15 mouse cellular contexts compared by ENCODE assay signal in genomic region chr12:52435795-52436211, GRCm38 (mm10).
DNase-seq lines count a peak whose midpoint lies in the region; ATAC-seq and TF ChIP-seq lines count a peak whose summit lies in the region.
"Had no signal": no experiment of that assay in that cellular context is flagged by ENCODE, and none has a peak within 500 bp of the region (broad histone marks: within the 10 kb centered on the region; RNA-seq: fewer than 3 reads in every experiment).

No protein-coding gene starts in this region.

- no peaks in the 10 kb centered on the region for H3K36me3 ChIP-seq in kidney, embryonic 14.5 days (ENCODE audit: control insufficient read depth, insufficient read depth, low read length)
- no peaks in the 10 kb centered on the region for H3K36me3 ChIP-seq in hindbrain, embryonic 11.5 days (ENCODE audit: control insufficient read depth, insufficient read depth, low read length)
- H3K36me3 ChIP-seq in midbrain, postnatal 0 days (ENCODE audit: insufficient read depth, low read length), result no peaks in the 10 kb centered on the region
- H3K36me3 ChIP-seq: heart, embryonic 10.5 days; limb, embryonic 15.5 days had no signal

- no peaks in the 10 kb centered on the region for H3K9me3 ChIP-seq in kidney, embryonic 14.5 days (ENCODE audit: control insufficient read depth, low read length)
- H3K9me3 ChIP-seq in hindbrain, embryonic 11.5 days (ENCODE audit: control insufficient read depth, low read length), result no peaks in the 10 kb centered on the region
- no peaks in the 10 kb centered on the region for H3K9me3 ChIP-seq in midbrain, postnatal 0 days (ENCODE audit: low read length)
- H3K9me3 ChIP-seq: heart, embryonic 10.5 days; limb, embryonic 15.5 days had no signal

- TF ChIP-seq CTCF in midbrain, postnatal 0 days (IDR thresholded peaks at IDR 0.05), result no peak

- peak; percentile 59; the same call in 1 of the 2 replicates for ATAC-seq in kidney, embryonic 14.5 days (ENCODE audit: low FRiP score, low TSS enrichment)
- ATAC-seq in hindbrain, embryonic 11.5 days (ENCODE audit: low FRiP score), result peak; percentile 77
- peak; percentile 56; the same call in 1 of the 2 replicates for ATAC-seq in midbrain, postnatal 0 days (ENCODE audit: low FRiP score)
- no peak for ATAC-seq in erythroid progenitor cell, adult 5-6 weeks (replicated peaks; ENCODE audit: low FRiP score, poor library complexity, severe bottlenecking)
- ATAC-seq: inflammation-experienced regulatory T-cells, adult 6 months; Patski had no signal

- no peak overlapping the region for H3K4me2 ChIP-seq in kidney, embryonic 14.5 days (replicated peaks; ENCODE audit: low read depth, low read length)
- H3K4me2 ChIP-seq in hindbrain, embryonic 11.5 days (replicated peaks; ENCODE audit: low read depth, low read length), result 0 out of 2 replicates have a peak overlapping the region, but pooled peaks have one; percentile 19
- peak overlapping the region; percentile 29; the same call in 1 of the 2 replicates for H3K4me2 ChIP-seq in midbrain, postnatal 0 days (ENCODE audit: low read depth, low read length, poor library complexity, severe bottlenecking)
- H3K4me2 ChIP-seq: limb, embryonic 15.5 days had no signal

- H3K4me3 ChIP-seq in kidney, embryonic 14.5 days (ENCODE audit: low read length), result no peak overlapping the region
- H3K4me3 ChIP-seq in hindbrain, embryonic 11.5 days (ENCODE audit: low read depth, low read length), result no peak overlapping the region
- no peak overlapping the region for H3K4me3 ChIP-seq in midbrain, postnatal 0 days (ENCODE audit: low read depth, low read length)
- H3K4me3 ChIP-seq: heart, embryonic 10.5 days; limb, embryonic 15.5 days had no signal

- no peaks in the 10 kb centered on the region for H3K27me3 ChIP-seq in kidney, embryonic 14.5 days (ENCODE audit: control insufficient read depth, insufficient read depth, low read length)
- no peaks in the 10 kb centered on the region for H3K27me3 ChIP-seq in hindbrain, embryonic 11.5 days (ENCODE audit: control insufficient read depth, insufficient read depth, low read length)
- no peaks in the 10 kb centered on the region for H3K27me3 ChIP-seq in midbrain, postnatal 0 days (ENCODE audit: insufficient read depth, low read length)
- H3K27me3 ChIP-seq: limb, embryonic 15.5 days; Patski had no signal

- no peak overlapping the region for H3K27ac ChIP-seq in kidney, embryonic 14.5 days (ENCODE audit: low read depth, low read length)
- no peak overlapping the region for H3K27ac ChIP-seq in hindbrain, embryonic 11.5 days (ENCODE audit: low read depth, low read length)
- H3K27ac ChIP-seq in midbrain, postnatal 0 days (ENCODE audit: low read depth, low read length), result no peak overlapping the region
- H3K27ac ChIP-seq: heart, embryonic 10.5 days; limb, embryonic 15.5 days had no signal

- no peak overlapping the region for H3K9ac ChIP-seq in kidney, embryonic 14.5 days (ENCODE audit: low read depth, low read length)
- no peak overlapping the region for H3K9ac ChIP-seq in hindbrain, embryonic 11.5 days (ENCODE audit: low read depth, low read length)
- no peak overlapping the region for H3K9ac ChIP-seq in midbrain, postnatal 0 days (replicated peaks; ENCODE audit: low read length, poor library complexity, severe bottlenecking)
- H3K9ac ChIP-seq: limb, embryonic 15.5 days had no signal

- H3K4me1 ChIP-seq in kidney, embryonic 14.5 days (ENCODE audit: control insufficient read depth, insufficient read depth, low read length), result 0 out of 2 replicates have a peak, but pooled peaks cover 3% of the 10 kb centered on the region
- 0 out of 2 replicates have a peak, but pooled peaks cover 5% of the 10 kb centered on the region for H3K4me1 ChIP-seq in hindbrain, embryonic 11.5 days (replicated peaks; ENCODE audit: control insufficient read depth, insufficient read depth, low read length)
- H3K4me1 ChIP-seq in midbrain, postnatal 0 days (ENCODE audit: insufficient read depth, low read length), result peaks cover 5% of the 10 kb centered on the region; the same call in 1 of the 2 replicates
- H3K4me1 ChIP-seq: heart, embryonic 10.5 days; limb, embryonic 15.5 days had no signal

- DNase-seq in kidney, adult 18-20 months, result no peak
- DNase-seq in brain, adult 2 months (ENCODE audit: low read depth, low spot score), result peak; percentile 38
- DNase-seq in hindbrain, embryonic 11.5 days (ENCODE audit: low spot score), result peak; percentile 49
- DNase-seq in midbrain, postnatal 0 days (ENCODE audit: low spot score), result peak; percentile 63
- no peak for DNase-seq in Muller cell, postnatal 12 days (ENCODE audit: inconsistent ontology term)
- no peak for DNase-seq in frontal cortex, adult 2 months (ENCODE audit: extremely low spot score in 1 of 2, low spot score in 1 of 2)
- DNase-seq: cerebellum, postnatal 25 days; lung, postnatal 36 days; thymus, adult 18-20 months had no signal

- 42% methylated on average over 16 of the region's 16 CpGs for WGBS in kidney, embryonic 14.5 days
- WGBS in hindbrain, embryonic 11.5 days, result 48% methylated on average over 15 of the region's 16 CpGs
- WGBS in midbrain, postnatal 0 days, result 53% methylated on average over 16 of the region's 16 CpGs

Comparison
In these comparisons a context has a peak if more than half of its experiments do, and no peak if none do; other contexts are left out.
1. DNase-seq: peak in brain, adult 2 months (single experiment), hindbrain, embryonic 11.5 days (single experiment) and midbrain, postnatal 0 days (single experiment); none in kidney, adult 18-20 months (single experiment), Muller cell, postnatal 12 days (single experiment) and frontal cortex, adult 2 months (0 of 2).